Mouse (Mus musculus) left cerebral cortex, adult 8-10 months (tissue): Measurements from ENCODE around the gene Myo1d. TPM values are rescaled to one million over a fixed set of nuclear protein-coding genes. Genes with fewer than 3 reads are reported as not detected.

ENCODE experiments used
- DNase-seq, 2 experiments: peaks; one replicate each; pipeline ENCODE4 v3.0.0; 2022; ENCODE audit warnings: low spot score in 2 of 2
- total RNA-seq, 4 experiments: library from RNA; stranded (reverse); gene quantifications; 2 replicates each; pipeline ENCODE4 v1.2.4; 2022

Myo1d gene
- total RNA-seq, 4 experiments from 2014 or later = 9.5 to 10.8 (median 10.7) TPM

- no peak for DNase-seq
Observed at GRCm38 (mm10) chr11:80781535-80781934, 1.7 kb upstream of the Myo1d start.

DNA sequence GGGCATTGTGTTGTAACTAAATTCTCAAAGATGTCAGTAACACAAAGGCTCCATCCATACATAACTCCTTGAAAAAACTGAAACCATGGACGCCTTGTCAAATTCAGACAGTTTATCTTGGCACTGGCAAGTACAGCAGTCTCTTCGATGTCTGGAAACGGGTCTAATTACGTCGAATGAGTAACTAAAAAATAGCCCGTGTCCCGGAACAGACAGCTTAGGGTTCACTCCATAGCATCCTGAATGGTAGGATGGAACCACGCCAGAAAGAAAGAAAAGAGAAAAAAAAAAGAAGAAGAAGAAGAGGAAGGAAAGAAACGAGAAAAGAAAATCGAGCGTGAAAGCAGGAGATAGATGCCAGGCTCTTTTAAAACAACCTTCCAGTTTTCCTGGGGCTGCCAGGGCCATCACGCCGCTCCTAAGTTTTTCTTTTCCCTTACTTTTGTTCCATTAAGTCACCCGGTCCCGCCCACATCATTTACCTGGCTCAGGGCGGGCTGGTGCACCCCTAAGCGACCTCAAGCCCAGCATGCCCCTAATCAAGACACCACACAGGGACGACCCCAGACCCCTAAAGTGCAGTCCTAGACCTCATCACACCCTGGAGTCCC lies 804 bp downstream of the Myo1d start:
- DNase-seq = no peak

GRCm38 (mm10) chr11:80778157-80778556 lies 1.7 kb downstream of the Myo1d start:
- DNase-seq = no peak

DNA sequence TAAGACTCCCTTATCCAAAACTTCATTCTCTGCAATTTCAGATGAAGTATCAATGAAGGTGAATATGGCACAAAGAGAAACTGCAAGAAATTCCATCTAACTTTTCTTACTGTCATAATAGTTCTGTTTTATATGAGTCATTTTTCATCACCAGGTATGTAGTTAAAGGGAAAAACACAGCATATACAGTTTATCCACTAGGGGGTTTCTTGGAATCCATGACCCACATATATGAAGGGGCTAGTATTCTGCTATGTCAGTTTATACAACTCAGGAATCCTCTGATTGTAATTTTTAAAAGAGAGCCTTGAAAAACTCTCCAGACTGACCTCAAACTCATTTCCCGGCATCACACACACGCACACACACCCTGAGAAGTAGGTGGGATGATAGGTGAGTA lies 2.1 kb downstream of the Myo1d start:
- DNase-seq = no peak

GRCm38 (mm10) chr11:80775535-80775934 lies 4.3 kb downstream of the Myo1d start:
- no peak for DNase-seq

DNA sequence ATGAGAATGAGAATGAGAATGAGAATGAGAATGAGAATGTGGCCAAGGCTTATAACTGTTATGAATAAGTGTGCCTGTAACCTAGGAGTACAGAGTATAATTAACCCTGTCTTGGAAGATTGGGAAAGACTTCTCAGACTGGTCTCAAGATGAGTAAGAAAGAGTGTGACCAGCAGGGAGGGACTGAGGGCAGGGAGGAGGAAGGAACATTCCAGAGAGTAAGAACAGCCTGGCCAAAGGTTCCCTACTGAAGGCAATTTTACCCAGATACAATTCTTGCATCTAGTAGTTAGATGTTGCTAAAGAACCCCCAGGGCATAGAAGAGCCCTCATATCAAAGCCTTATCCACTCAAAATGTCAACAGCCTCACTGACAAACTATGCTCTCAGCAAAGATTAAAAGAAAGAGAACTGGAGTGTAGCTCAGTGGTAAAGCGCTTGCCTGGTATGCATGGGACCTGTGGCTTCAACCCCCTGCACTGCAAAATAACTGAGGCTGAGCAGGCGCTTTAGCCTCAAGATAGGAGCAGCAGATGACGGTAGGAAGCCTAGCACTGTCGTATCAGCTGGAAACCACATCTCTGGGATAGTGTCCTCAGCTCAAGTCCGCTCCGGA lies 7.1 kb downstream of the Myo1d start:
- DNase-seq = no peak

GRCm38 (mm10) chr11:80771596-80772250 lies 8.1 kb downstream of the Myo1d start:
- no peak for DNase-seq

DNA sequence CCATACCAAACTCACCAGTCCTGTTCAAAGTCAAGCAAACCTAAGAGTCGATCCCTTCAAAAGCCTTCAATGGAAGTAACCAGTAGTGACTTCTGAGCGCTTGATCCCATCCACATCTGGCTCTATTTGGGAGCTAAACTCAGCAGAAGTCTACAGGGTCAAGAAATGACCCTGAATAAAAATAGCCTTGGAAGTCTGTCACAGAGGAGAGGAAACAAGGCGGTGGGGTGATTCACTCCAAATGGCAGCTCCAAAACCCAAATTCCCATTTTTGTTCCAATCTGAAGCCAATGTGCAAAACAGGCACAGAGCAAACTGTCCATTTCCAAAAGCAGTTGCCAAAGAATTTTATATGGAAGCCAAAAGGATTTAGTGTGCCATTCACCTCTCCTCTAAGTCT lies 8.6 kb downstream of the Myo1d start:
- no peak for DNase-seq

- no peak for DNase-seq
Observed at GRCm38 (mm10) chr11:80767320-80767617, 12.6 kb downstream of the Myo1d start.

GRCm38 (mm10) chr11:80766472-80767319 lies 13.1 kb downstream of the Myo1d start:
- DNase-seq = no peak

DNA sequence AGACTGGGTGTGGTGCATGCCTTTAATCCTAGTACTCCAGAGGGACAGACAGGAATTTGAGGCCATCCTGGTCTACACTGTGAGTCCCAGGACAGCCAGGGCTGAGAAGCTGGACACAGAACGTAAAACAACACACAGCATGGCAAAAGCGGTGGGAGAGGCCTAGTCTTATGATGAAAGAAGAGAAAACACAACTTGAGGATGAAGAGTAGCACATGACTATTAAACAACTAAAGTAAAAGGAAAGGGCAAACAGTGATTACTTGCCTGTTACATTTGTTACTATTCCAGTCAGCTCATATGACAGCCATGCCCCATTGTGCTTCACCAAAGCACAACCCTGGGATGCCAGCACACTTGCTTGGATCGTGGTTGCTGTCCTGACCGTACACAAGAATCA lies 13.8 kb downstream of the Myo1d start:
- DNase-seq = no peak

DNA sequence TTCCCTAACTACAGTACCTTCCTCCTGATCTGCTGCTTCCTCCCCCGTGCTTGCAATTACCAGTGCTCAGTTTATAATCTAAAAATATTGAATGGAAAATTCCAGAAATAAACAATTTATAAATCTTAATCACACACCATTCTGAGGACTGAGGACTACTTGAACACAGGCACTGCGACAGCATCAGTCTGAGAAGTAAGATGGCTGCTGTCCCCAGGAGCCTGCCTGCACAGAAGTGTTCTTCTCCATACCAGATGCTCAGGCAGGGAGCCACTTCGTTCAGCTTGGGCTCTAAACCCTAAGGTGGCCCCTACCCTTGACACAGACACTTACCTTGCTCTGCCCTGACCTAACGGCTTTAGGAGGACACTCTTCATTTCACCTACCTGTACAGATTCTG lies 17.8 kb downstream of the Myo1d start:
- DNase-seq = no peak

DNA sequence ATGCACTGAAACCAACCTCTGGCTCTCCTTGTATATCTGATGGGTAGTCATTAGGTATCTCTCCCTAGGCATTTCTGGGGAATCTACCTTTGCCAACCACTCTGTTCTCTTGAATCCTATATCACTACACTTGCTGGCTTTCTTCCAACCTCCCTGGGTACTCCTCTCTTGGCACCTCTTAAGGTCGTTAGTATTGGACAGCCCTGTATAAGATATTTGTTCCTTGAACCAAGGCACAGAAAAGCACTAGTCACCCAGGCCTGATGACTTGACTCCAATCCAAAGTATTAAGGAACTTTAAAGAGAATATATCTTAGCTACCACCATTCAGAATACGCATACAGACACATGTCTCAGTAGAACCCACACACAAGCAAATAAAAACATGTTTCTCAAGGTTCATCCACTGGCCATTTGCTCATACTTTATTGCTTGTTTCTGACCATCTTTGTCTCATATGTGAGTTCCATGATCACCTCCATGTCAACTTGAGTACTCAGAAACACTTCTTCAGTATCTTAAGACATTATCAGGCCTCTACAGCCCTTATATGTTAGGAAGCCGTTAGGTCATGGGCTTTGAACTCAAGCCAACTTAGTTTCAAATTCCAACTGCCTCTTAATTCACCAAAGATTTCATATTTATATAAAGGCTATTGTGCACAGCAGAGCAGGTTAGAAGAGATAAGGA lies 18.4 kb downstream of the Myo1d start:
- no peak for DNase-seq

GRCm38 (mm10) chr11:80759023-80759422 lies 20.8 kb downstream of the Myo1d start:
- no peak for DNase-seq

DNA sequence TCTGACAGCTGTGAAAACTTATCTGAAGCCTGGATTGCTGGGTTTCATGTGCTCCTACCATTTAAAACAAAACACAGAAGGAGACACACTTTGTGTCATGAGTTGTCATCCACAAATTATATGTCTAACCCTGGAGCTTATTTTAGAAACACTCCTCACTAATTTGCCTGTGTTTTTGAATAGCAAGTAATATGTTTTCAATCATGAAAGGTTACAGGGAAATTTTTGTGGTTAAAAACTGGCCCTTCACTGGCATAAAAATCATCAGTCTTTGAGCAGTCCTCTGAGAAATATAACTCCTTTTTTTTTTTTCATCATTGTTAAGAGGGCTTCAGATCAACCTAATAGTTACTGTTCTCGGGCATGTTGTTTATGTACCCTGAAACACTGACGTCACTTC lies 25.6 kb downstream of the Myo1d start:
- no peak for DNase-seq

DNA sequence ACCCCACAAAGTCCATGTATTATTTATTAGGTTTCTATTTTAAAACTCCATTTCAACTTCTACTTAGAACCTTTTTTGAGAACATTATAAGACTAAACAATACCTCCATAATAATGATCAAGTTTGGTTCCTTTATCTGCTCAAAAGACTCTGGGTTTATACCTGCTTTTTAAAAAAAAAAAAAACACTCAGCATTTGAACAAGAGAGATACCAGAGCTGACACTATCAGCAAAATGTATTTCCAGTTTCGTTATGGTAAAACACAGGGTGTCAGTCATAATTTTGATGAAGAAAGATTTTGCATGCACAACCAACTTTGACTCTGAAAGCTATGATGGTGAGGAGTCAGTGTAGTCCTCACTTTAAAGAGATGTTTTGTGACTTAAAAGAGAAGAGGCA lies 28.7 kb downstream of the Myo1d start:
- no peak for DNase-seq

GRCm38 (mm10) chr11:80749187-80749586 lies 30.6 kb downstream of the Myo1d start:
- DNase-seq = no peak

GRCm38 (mm10) chr11:80745426-80745825 lies 34.4 kb downstream of the Myo1d start:
- no peak for DNase-seq

DNA sequence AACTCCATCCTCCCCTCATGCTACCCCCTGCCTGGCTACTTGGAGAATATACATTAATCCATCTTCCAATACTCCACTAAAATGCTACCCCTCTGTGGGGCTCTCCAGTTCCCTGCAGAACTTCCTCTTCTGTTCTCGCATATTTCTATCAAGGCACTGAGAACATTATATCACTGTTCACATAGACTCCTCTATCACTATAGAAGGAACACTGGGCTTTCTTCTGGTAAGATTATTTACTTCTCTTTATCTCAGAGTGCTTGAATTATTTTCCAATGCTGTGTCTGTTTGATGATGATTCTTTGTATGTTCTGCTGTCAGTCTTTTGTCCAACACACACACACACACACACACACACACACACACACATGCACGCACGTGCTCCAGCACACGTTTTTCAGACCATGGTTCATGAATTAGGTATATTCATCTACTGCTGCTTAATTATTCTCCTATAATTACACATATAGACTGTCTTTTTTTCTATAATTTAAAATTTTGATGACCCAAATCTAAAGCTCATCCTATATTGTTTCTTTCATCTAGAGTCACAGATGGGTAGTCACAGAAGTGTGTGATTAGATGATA lies 35.9 kb downstream of the Myo1d start:
- DNase-seq = no peak

DNA sequence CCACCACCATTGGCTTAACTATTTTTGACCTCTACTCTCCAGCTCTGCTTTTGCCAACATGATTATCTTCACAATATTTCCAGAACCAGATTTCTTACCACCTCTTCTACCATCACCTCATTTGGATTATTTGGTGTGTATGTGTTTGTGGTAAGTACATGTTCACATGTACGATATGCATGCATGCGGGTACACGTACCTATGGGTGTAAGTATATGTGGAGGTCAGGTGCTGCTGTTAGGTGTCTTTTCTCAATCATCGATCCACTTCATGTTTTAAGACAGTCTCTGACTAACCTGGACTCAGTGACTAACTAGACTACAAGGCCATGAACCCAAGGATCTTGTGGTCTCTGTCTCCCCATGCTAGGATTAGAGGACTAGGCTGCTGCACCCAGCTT lies 37.4 kb downstream of the Myo1d start:
- no peak for DNase-seq

GRCm38 (mm10) chr11:80734771-80735170 lies 45.1 kb downstream of the Myo1d start:
- DNase-seq = no peak
